Mouse (Mus musculus) cerebellum, adult 2 months (tissue): ENCODE results near the gene Id3. TPM values are rescaled to one million over a fixed set of nuclear protein-coding genes. Genes with fewer than 3 reads are reported as not detected.

Source experiments
- DNase-seq, 2 experiments: peaks; one replicate each; pipeline ENCODE4 v3.0.0; 2021
- H3K27ac ChIP-seq: fragments of 200-500 bp; 2 replicates; pipeline ENCODE4 v1.5.1; 2012; ENCODE audit warnings: low read length, control low read depth, inconsistent platforms; ENCODE audit not compliant: insufficient read depth
- H3K27me3 ChIP-seq: fragments of 200-500 bp; 2 replicates; pipeline ENCODE4 v1.6.1; 2012; ENCODE audit warnings: inconsistent platforms, mild to moderate bottlenecking, low read length, moderate library complexity; ENCODE audit not compliant: control insufficient read depth, insufficient read depth
- H3K4me1 ChIP-seq: fragments of 200-500 bp; 2 replicates; pipeline ENCODE4 v1.6.1; 2011; ENCODE audit warnings: low read length; ENCODE audit not compliant: control insufficient read depth, insufficient read depth
- H3K4me3 ChIP-seq: fragments of 200-500 bp; replicated peaks from 2 replicates; pipeline ENCODE3; 2011; ENCODE audit warnings: mild to moderate bottlenecking, low read depth, low read length, control low read depth; ENCODE audit not compliant: insufficient read depth
- CTCF ChIP-seq: fragments of 200-500 bp; IDR thresholded peaks from 2 replicates; pipeline ENCODE4 v1.5.1; 2011; ENCODE audit warnings: low read depth, mild to moderate bottlenecking, control low read depth, low read length, moderate library complexity, borderline replicate concordance; ENCODE audit not compliant: insufficient read depth
- POLR2A ChIP-seq: fragments of 200-500 bp; IDR thresholded peaks from 2 replicates; pipeline ENCODE4 v1.6.1; 2011; ENCODE audit warnings: low read length, control low read depth, borderline replicate concordance; ENCODE audit not compliant: insufficient read depth
- WGBS: fragments of 180-500 bp; shearing (Covaris S2); methylation state at CpG from one replicate; pipeline ENCODE4 v1.1.7; 2018; 5-methylcytosine and 5-hydroxymethylcytosine counted together
- polyA plus RNA-seq: library from polyadenylated mRNA; depleted of rRNA; stranded (reverse); fragments of >200 nt; gene quantifications from 2 replicates; pipeline ENCODE4 v1.2.3, GENCODE M21; 2012

The Id3 gene
- polyA plus RNA-seq, 1 experiment = 53.6 TPM

DNA sequence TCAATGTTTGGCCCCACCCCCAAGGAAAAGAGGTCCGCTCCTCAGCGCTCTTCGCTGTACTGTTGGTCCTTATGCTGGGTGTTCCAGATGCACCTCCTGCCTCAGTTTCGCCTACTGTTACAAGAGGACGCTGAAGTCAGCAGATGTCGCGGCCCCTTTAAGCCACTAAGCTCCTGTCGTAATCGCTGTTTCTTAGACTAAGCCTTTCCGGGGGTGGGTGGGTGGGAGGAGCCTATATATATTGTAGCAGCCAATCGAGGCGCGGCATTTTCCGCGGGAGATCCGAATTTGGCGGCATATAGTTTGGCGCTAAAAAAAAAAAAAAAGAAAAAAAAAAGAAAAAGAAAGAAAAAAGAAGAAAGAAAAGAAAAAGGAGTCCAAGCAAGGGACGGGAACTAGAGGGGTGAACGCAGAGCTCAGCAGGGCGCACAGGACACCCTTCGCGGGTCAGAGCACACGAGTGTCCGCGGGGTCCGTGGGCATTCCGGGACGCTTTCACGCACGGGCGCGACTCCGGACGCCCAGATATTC lies 28.8 kb downstream of the Id3 start, which contains the start of gene E2f2:
Gene E2f2, plus strand, starts transcription at position 384 of the 531 bp plus-strand sequence.
- WGBS = under 1% methylated on average over 35 of the region's 35 CpGs
- DNase-seq = peak; percentile 34 to 41
- Histone ChIP-seq H3K4me3 (peak within 1 kb of the TSS; percentile 97), H3K27ac (no peak within 1 kb of the TSS), H3K27me3 (no peaks in the 10 kb centered on the region), H3K4me1 (no peaks in the 10 kb centered on the region)
- no peak for TF ChIP-seq POLR2A

DNA sequence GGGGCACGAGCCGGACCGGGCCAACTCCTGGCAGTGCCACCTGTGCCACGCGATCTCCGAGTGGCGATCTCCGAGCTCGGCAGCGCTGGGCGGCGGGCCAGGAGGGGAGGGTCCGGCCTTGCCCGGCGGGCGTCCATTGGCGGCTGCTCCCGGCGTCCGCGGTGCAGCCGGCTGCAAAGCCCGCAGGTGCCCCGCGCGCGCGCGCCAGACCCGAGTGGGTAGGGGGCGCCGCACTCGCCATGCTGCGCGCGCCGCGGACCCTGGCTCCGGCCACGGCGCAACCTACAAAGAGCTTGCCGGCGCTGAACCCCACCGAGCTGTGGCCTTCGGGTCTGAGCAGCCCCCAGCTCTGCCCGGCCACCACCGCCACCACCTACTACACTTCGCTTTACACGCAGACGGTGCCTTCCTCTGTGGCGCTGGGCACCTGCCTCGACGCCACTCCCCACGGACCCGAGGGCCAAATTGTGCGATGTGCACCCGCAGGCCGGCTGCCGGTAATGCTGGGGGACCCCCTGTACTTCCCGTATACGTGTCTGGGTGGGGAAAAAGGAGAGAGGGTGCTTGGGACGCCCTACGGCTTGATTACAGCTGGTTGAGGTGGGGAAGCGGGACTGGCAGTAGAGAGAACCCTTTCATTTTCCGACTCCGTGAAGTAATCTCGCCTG lies 29.4 kb downstream of the Id3 start:
- Histone ChIP-seq H3K4me3 (peak overlapping the region; percentile 97), H3K4me1 (no peaks in the 10 kb centered on the region), H3K27ac (no peak overlapping the region), H3K27me3 (no peaks in the 10 kb centered on the region)
- TF ChIP-seq POLR2A (no peak), CTCF (no peak)
- under 1% methylated on average over 67 of the region's 67 CpGs for WGBS
- peak; percentile 42 for DNase-seq

DNA sequence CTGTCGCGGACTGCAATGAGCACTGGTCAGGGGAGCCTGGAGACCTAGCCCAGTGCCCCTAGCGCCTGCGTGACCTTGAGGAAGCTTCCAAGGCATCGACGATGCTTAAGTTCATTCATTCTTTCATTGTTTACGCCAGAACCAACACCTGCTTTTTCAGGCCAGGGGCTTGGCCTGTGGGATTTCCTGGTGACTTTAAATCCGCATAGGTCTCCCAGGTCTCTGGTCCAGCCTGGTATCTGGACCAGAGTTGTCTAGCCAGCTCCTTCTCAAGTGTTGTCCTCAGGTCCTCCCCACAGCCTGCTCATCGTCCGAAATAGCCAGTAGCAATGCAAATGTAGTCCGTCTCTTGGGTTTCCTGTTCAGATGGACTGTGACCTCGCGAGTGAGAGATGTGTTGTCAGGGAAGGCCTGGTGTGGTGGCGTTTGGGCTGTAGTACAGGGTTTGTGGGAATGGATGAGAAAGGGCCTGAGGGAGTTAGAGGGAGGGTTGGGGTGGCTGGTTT lies 30.0 kb downstream of the Id3 start:
- Histone ChIP-seq H3K27me3 (no peaks in the 10 kb centered on the region), H3K4me1 (no peaks in the 10 kb centered on the region), H3K4me3 (no peak overlapping the region), H3K27ac (no peak overlapping the region)
- TF ChIP-seq CTCF (no peak), POLR2A (no peak)
- no peak for DNase-seq
- 20% methylated on average over 14 of the region's 14 CpGs for whole genome bisulfite sequencing

DNA sequence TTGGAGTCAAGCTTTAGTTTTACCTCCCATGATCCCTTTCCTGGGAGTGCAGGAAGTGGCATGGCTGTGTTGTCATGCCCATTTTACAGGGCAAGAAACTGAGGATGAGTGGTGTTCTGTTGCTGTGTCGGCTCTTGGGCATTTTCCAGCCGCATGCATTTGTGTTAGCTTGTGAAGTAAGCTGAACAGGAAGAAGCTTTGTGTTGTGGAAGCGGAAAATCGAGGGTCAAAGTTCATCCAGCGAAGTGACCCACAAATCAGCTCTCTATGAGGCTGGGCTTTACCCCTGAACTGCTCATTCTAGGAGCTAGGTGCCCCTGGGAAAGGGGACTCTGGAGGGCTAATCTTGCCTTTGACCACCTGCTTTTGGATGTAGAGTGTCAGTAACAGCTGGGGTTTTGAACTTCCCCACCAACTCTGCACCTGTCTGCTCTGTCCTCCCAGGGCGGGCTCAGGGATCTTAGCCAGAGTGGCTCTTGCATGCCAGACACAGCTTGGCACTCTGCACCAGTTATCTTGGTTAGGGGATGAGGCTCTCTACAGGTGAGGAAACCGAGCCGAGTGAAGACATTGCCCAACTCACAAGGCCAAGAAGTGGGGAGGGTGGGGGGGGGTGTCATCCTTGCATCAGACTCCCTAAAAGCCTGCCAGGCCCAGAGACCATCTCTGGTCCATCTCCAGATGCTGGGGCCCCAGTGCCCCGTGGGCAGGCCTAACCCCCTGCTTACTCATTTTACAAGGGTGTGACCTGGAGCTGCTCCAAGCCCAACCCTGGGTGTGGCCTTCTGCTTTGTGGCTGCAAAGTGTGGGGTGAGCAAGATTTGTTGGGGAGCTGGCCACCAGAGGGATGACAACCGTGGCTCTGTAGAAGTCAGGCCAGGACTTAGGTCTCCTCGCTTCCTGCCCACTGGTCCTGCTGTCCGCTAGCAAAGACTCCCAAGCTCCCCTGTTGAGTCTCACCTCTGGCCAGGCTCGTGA lies 31.2 kb downstream of the Id3 start:
- no peak for DNase-seq
- no peak for TF ChIP-seq POLR2A
- TF ChIP-seq CTCF = no peak
- Histone ChIP-seq H3K4me1 (no peaks in the 10 kb centered on the region), H3K4me3 (no peak overlapping the region), H3K27me3 (no peaks in the 10 kb centered on the region), H3K27ac (no peak overlapping the region)
- WGBS = 56% methylated on average over 13 of the region's 13 CpGs

DNA sequence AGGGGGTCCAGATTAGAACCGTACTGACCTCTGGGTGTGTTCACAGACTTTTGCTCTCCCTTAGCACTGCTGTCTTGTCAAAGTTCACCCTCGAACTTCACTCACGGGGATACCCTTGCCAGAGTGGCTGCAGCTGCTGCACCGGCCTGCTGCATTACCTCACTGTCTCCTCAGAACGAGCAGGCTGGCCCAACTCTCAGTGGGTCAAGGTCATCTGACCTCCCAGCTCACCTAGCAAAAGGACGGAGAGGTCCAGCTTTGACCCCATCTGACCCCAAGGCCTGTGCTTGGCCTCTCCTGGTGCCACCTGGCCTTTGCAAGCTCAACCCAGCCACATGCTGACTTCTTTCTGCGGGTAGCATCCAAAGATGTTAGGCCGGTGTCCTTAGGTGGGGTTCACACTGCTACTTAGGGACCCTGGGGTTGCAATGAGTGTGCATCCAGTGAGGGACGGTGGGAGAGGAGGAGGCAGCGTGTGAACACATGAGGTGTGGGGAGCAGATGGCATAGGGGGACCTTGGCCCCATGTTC lies 32.8 kb downstream of the Id3 start:
- no peak overlapping the region for H3K4me3 ChIP-seq
- WGBS = 67% methylated on average over 10 of the region's 10 CpGs
- TF ChIP-seq POLR2A = no peak
- TF ChIP-seq CTCF = no peak
- H3K4me1 ChIP-seq = 0 out of 2 replicates have a peak, but pooled peaks cover 2% of the 10 kb centered on the region
- no peak overlapping the region for H3K27ac ChIP-seq
- H3K27me3 ChIP-seq = no peaks in the 10 kb centered on the region
- no peak for DNase-seq

DNA sequence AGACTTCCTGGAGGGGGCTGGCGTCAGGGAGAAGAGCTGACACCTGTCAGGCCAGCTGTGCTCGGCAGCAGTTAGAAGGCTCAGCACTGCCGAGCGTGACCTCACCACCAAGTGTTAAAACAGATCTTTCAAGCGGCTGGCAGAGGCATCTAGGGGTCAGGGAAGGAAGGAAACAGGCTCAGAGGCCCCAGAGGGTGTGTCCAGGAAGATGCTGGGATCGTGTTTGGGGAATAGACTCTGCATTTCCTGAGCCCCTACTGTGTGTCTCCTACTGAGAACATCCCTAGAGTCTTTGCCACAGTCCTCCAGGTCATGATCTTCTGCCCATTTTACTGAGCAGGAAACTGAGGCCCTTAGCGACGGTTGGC lies 33.9 kb downstream of the Id3 start:
- no peaks in the 10 kb centered on the region for H3K27me3 ChIP-seq
- no peak for TF ChIP-seq CTCF
- TF ChIP-seq POLR2A = no peak
- no peak overlapping the region for H3K27ac ChIP-seq
- 0 out of 2 replicates have a peak, but pooled peaks cover 3% of the 10 kb centered on the region for H3K4me1 ChIP-seq
- WGBS = 40% methylated on average over 8 of the region's 8 CpGs
- no peak for DNase-seq
- H3K4me3 ChIP-seq = no peak overlapping the region

DNA sequence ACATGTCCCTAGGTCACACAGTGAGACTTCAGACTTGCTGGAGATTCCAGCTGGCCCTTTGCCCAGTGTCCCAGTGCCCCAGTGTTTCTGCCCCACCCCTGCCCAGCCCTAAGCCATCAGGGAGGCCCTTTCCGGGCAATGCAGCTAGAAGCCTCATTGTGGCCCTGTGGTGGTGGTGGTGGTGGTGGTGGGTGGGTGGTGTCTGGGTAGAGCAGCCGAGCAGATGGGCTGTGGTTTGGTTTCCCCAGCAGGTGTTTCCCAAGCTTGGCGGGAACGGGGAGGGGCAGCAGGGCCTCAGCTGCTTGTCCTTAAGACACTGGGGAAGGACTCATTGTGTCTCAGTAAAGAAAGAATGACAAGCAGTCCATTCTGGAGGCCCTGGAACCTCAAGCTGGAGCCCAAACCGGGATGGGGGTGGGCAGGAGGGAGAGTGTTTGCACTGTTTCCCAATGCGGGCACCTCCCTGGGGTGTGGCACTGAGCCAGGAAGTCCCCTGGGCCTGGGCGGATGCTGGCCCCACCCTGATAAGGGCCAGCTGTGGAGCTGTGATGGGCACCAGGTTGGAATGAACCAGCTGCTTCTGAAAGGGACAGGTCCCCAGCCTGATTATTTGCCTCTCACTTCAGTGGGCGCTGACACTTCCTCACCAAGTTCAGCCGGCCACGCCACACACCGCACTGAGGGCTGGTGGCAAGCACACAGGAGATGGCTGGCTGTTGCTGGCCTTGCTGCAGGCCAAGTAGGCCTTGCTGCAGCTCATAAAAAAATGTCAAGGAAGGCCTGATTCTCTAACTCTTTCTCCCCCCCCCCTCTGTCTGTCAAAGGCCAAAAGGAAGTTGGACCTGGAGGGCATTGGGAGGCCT lies 34.5 kb downstream of the Id3 start:
- no peak overlapping the region for H3K27ac ChIP-seq
- WGBS = 43% methylated on average over 11 of the region's 11 CpGs

More for the DNA sequence above, 34.5 kb downstream of the Id3 start:
- TF ChIP-seq POLR2A (no peak), CTCF (no peak)
- 0 out of 2 replicates have a peak, but pooled peaks cover 3% of the 10 kb centered on the region for H3K4me1 ChIP-seq
- DNase-seq = no peak
- no peak overlapping the region for H3K4me3 ChIP-seq
- no peaks in the 10 kb centered on the region for H3K27me3 ChIP-seq
